Mouse (Mus musculus): ENCODE measurements around the gene Mapk8. TPM values are rescaled to one million over a fixed set of nuclear protein-coding genes. Genes with fewer than 3 reads are reported as not detected.

The Mapk8 gene
- total and polyA plus RNA-seq, 3 experiments: 27.5 to 47.5 TPM; not detected in 1

- no peak for TF ChIP-seq POLR2AphosphoS5 (IDR thresholded peaks at IDR 0.05; ENCODE audit: borderline replicate concordance, low read depth, low read length)
- peak; percentile 80 for TF ChIP-seq MYC (IDR thresholded peaks at IDR 0.05; ENCODE audit: low read depth, low read length)
- no peak for TF ChIP-seq MYB (IDR thresholded peaks at IDR 0.05; ENCODE audit: low read depth, low read length)
These were observed at the start of gene Mapk8 (continued) for GRCm38 (mm10) chr14:33447027-33447569.

- no peak for DNase-seq (ENCODE audit: low read depth, low spot score)
- Histone ChIP-seq H3K27ac (ENCODE audit: control insufficient read depth, low read depth, low read length) (no peak overlapping the region), H3K36me3 (ENCODE audit: control insufficient read depth in 1 of 2, insufficient read depth in 2 of 2, low read length in 2 of 2) (no peaks in the 10 kb centered on the region), H3K4me3 (ENCODE audit: control insufficient read depth in 1 of 2, insufficient read depth in 1 of 2, low read depth in 2 of 2, low read length in 2 of 2) (no peak overlapping the region), H3K79me2 (ENCODE audit: control insufficient read depth, insufficient read depth, low read length, poor library complexity) (no peaks in the 10 kb centered on the region), H3K4me1 (ENCODE audit: control insufficient read depth in 1 of 2, insufficient read depth in 2 of 2, low read length in 2 of 2) (no peaks in the 10 kb centered on the region), H3K9ac (ENCODE audit: control insufficient read depth, low read depth, low read length, poor library complexity, severe bottlenecking) (no peak overlapping the region), H3K27me3 (ENCODE audit: control insufficient read depth in 1 of 2, insufficient read depth in 2 of 2, low read length in 2 of 2) (no peaks in the 10 kb centered on the region), H3K9me3 (replicated peaks; ENCODE audit: insufficient read depth, low read length) (no peaks in the 10 kb centered on the region)
- TF ChIP-seq KAT2A (conservative IDR thresholded peaks at IDR 0.05; ENCODE audit: low read depth, low read length) (no peak), ZC3H11A (IDR thresholded peaks at IDR 0.05; ENCODE audit: low read depth, low read length) (no peak), MAZ (IDR thresholded peaks at IDR 0.05; ENCODE audit: low read depth, low read length) (no peak), CHD1 (IDR thresholded peaks at IDR 0.05; ENCODE audit: low read depth, low read length) (no peak), TAL1 (IDR thresholded peaks at IDR 0.05; ENCODE audit: low read length) (no peak), ZKSCAN1 (IDR thresholded peaks at IDR 0.05; ENCODE audit: low read depth, low read length) (no peak), MYC (IDR thresholded peaks at IDR 0.05; ENCODE audit: low read depth, low read length) (no peak), UBTF (IDR thresholded peaks at IDR 0.05; ENCODE audit: borderline replicate concordance, insufficient read depth, low read depth, low read length) (no peak), SMC3 (IDR thresholded peaks at IDR 0.05; ENCODE audit: low read depth, low read length) (no peak), CTCF (IDR thresholded peaks at IDR 0.05 in 2 of 3, conservative IDR thresholded peaks at IDR 0.05 in 1 of 3; ENCODE audit: control insufficient read depth in 1 of 3, insufficient read depth in 1 of 3, low read depth in 2 of 3, low read length in 3 of 3, poor library complexity in 1 of 3, severe bottlenecking in 1 of 3) (no peak), USF2 (IDR thresholded peaks at IDR 0.05; ENCODE audit: borderline replicate concordance in 1 of 2, insufficient read depth in 1 of 2, low read depth in 1 of 2, low read length in 2 of 2) (no peak), ELF1 (IDR thresholded peaks at IDR 0.05; ENCODE audit: low read depth, low read length) (no peak), ZNF384 (IDR thresholded peaks at IDR 0.05; ENCODE audit: low read depth, low read length) (no peak), HCFC1 (IDR thresholded peaks at IDR 0.05; ENCODE audit: low read depth, low read length) (no peak), POLR2AphosphoS5 (IDR thresholded peaks at IDR 0.05; ENCODE audit: borderline replicate concordance, low read depth, low read length) (no peak), JUND (IDR thresholded peaks at IDR 0.05; ENCODE audit: low read depth, low read length) (no peak), MXI1 (IDR thresholded peaks at IDR 0.05; ENCODE audit: low read depth, low read length) (no peak), MAX (IDR thresholded peaks at IDR 0.05; ENCODE audit: low read length) (no peak), NELFE (IDR thresholded peaks at IDR 0.05; ENCODE audit: low read depth, low read length) (no peak), RCOR1 (IDR thresholded peaks at IDR 0.05; ENCODE audit: low read depth, low read length) (no peak)
These were observed 48.3 kb upstream of the Mapk8 start for GRCm38 (mm10) chr14:33495226-33495625.
